Mouse (Mus musculus): ENCODE results near the gene Fdx1l.

- TF ChIP-seq CTCF (IDR thresholded peaks at IDR 0.05; ENCODE audit: control insufficient read depth, insufficient read depth, low read length) (no peak), POLR2A (IDR thresholded peaks at IDR 0.05; ENCODE audit: borderline replicate concordance, control insufficient read depth, low read depth, low read length) (no peak)
Measured at GRCm38 (mm10) chr9:21031251-21031895, 42.0 kb downstream of the Fdx1l start.
